Mouse (Mus musculus): ENCODE measurements around the gene Agmo. TPM values are rescaled to one million over a fixed set of nuclear protein-coding genes. Genes with fewer than 3 reads are reported as not detected.

Agmo gene
- 1 to 10 TPM; 2.2 to 3.1 TPM for total RNA-seq (2021)
- long read RNA-seq, experiment 1, transcript Agmo-201 (13 exons, 2,423 nt) = major isoform, 6 of 7 reads
- long read RNA-seq, experiment 1, partial matches to known transcripts = 0 of 7 reads
- long read RNA-seq, experiment 1, other reads (novel, unspliced or antisense) = 1 of 7 reads
- long read RNA-seq, experiment 2, partial matches to known transcripts = 0 of 3 reads
- long read RNA-seq, experiment 2, other reads (novel, unspliced or antisense) = 0 of 3 reads

DNA sequence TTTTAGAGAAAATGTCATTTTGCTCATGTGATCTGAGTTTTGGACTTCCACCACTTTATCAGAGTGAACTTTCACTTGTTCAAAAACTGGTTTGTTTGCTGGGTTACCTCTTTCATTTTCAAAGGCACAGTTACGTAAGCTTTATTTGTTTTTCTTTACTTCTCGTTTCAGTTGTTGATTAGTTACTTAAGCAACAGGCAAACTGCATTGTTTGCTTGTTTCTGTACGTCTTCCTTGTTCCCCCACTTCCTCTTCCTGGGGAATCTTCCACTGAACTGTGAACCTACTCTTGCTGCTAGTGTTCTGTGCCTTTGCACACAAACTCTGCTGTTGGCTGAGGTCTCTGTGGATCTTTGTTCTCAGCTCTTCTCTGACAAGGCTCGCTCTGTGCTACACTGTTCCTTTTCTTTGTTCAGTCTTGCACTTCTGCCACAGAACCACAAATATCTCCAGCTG is at the start of gene Agmo:
TSS of gene Agmo (plus strand) at position 76 of the 456 bp plus-strand sequence.
- peak in 1 of 2 experiments; percentile 14 for DNase-seq (ENCODE audit: low spot score in 2 of 2)

DNA sequence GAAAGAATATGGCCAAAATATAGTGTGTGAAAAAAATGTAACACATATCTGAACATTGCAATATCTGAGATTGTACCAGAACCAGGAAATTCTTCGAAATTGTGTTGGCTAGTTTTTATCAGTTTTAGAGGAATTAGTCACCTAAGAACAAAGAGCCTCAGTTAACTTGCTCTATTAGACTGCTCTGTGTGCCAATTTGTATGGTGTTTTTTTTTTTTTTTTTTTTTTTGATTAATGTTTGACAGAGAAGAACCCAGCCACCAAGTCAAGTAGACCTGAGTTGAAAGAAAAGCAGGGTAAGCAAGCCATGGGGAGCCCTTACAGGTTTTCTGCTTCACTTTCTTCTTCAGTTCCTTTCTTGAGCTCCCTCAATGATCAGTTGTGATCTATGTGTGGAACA is 10.3 kb upstream of the Agmo start:
- DNase-seq (ENCODE audit: low spot score in 2 of 2) = no peak

DNA sequence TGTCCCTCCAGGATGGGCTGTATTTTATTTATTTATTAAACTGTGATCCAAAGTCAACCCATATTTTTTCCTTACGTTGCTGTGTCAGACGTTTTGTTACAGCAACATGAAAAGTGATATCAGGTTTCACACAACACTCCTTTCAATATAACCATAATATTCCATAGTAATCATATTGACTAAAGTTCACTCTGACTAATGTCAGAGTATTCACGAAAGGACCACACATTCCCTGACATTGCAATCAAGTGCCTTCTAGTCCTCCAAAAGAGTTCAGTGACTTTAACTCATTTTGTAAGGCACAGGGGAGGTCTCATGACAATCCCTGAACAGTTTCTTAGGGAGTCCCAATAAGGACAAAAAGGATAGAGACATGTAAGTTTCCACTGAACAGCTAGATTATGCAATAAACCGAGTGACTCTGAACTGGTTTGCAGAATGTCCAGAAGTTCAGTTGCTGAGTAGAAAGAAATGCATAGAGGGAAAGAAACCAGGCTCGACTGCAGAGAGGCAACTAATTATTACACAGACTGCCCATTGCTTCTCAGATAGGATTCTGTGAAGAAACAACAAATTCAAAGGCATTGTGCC is 371 bp upstream of the Agmo start:
- no peak for DNase-seq (ENCODE audit: low spot score in 2 of 2)

DNA sequence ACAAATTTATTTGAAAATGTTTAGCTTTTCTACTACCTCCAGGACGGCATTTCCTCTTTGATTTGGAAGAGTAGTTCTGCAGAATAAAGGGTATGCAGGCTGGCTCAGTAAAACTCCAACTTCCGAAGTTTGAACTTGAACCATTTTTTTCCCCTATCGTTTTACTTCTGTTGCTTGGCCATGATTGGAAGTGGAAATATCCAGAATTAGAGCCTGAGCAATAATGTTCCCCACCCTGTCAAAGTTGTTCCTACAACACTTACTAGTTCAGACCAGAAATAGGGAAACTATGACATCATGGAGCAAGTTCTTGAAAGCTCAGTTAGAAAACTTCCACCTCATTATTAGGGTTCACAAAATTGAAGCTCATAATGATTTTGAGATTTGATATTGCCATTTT is 1.0 kb downstream of the Agmo start:
- no peak for DNase-seq (ENCODE audit: low spot score in 2 of 2)

DNA sequence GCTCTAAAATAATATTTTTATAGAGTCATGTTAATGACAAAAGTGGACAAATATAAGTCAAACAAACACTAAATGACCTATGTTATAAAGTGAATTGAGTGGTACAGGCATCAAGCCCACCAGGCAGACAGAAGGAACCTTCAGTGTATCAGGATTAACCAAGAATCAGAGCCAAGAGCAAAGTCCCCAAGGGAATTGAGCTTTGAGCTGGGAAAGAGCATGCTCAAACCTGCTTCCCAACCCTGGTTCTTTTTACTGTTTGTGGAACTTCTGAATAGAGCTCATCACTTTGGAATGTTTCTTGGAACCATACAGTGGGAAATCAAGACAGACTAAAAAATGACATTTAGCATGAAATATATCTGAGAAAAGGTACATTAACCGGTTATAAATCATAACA is 3.4 kb downstream of the Agmo start:
- DNase-seq (ENCODE audit: low spot score in 2 of 2) = no peak

DNA sequence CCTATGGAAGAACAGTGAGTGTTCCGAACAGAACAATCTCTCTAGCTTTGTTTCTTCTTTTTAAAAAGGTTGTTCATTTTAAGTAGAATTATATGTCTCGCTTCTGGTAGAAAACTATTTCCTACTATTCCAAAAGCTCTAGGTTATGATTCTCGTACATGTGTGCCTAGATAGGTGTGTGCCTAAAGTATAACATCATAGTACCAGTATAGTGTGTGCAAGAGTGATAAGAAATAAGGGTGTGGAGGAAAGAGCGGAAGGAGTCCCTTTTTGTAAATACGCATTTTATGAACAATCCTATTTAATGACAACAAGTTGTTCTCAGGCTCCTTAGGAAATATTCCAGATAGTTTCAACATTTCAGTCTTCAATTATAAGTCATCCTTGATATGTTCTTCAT is 10.2 kb downstream of the Agmo start:
- no peak for DNase-seq (ENCODE audit: low spot score in 2 of 2)

DNA sequence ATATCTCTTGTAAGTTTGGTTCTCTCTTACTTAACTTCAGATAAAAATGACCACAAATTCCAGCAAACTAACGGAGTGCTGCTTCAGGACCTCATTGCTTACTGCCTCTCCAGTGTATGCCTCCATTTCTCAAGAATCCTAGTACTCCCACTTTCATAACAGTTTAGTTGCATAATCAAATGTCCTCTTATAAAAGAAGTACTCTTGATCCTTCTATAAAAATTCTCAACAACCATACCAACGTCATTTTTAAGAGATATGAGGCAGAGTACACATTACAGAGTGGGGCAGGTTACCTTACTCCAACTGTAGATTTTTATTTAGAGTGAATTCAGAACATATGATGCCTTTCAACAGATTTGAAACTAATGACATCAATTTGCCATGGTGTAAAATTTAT is 15.7 kb downstream of the Agmo start:
- DNase-seq (ENCODE audit: low spot score in 2 of 2) = no peak

DNA sequence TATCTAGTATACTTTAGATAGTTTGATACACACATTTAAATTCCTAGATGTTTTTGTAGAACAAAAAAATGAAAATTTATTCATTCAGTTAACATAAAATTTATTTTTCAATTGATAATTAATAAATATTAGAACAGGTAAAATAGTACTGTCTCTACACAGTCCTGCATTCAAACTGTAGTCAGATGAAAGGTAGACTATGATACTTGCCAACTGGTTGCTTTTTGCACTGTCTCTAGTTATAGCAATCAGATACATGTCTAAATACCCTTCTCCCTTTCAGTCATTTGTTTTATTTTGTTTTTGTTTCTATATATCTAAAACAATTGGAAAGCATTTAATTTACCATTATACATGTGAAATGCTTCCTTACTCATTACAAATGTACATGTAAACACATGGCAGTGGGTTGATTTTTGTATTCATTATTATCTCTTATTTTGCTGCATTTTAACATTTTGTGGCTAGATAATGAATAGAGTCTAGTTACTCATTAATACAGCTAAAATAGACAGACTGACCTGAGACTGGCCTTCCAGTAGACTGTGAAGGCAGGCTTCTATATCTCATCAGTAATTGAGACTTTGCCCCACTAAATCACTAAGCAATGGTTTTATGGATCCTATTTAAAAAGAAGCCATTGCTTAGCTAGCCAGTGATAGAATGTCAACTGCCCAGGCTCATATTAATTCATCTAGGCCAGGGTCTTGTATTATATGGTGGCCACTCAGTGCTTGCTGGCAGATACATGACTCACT is 18.5 kb downstream of the Agmo start:
- DNase-seq (ENCODE audit: low spot score in 2 of 2) = no peak

DNA sequence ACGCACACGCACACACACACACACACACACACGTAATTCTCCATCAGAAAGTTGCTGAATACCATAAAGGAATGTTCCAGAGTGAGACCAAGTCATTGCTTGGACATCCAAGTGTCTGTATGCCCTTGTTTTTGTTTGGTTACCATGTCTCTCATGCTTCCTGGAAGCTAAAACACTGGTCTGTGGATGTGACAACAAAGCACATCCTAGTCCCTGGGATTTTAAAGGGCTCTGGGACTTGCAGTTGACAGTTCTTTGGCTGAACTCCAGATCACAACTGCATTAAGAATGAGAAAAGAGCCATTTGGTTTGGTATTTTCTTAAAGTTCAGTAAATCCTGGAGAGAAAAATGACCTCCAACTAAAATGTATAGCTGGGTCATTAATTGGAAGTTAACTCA is 22.2 kb downstream of the Agmo start:
- no peak for DNase-seq (ENCODE audit: low spot score in 2 of 2)

DNA sequence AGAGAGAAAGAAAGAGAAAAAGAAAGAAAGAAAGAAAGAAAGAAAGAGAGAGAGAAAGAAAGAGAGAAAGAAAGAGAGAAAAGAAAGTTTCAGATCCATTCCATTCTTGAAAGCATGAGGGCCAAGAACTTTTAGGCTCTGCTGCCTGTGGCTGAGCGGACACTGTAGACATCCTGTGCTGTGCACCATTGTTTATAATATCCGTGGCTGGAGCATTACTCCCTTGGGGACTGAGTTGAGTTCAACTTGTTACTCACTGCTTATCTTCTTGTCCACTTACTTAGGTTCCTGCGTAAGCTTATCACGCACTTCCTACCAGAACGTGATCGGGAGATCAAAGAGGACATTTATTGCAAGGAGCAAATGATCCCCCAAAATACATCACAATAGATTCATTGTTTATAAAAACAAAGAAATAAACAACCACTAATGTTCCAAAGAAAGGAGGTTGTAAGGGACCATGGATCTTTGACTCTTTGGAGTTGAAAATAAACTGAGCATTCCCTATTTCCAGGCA is 27.3 kb downstream of the Agmo start:
- no peak for DNase-seq (ENCODE audit: low spot score in 2 of 2)

DNA sequence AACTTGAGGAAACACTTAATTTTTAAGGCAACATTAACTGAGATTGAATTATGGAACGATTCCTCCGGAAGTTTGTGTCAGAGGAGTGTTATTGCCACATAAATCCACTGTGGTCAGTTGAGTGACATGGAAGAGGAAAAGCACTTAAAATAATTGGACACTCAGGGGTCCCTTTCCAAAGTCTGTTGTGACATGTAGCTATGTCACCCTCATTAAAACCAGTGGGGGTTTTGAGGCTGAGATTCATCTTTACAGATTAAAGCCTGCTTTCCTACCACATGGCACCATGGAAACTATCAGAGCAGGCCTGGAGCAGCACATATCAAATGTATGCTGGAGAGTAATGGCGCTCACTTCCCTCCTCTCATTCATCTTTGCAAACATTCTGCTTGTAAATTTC is 31.2 kb downstream of the Agmo start:
- no peak for DNase-seq (ENCODE audit: low spot score in 2 of 2)

DNA sequence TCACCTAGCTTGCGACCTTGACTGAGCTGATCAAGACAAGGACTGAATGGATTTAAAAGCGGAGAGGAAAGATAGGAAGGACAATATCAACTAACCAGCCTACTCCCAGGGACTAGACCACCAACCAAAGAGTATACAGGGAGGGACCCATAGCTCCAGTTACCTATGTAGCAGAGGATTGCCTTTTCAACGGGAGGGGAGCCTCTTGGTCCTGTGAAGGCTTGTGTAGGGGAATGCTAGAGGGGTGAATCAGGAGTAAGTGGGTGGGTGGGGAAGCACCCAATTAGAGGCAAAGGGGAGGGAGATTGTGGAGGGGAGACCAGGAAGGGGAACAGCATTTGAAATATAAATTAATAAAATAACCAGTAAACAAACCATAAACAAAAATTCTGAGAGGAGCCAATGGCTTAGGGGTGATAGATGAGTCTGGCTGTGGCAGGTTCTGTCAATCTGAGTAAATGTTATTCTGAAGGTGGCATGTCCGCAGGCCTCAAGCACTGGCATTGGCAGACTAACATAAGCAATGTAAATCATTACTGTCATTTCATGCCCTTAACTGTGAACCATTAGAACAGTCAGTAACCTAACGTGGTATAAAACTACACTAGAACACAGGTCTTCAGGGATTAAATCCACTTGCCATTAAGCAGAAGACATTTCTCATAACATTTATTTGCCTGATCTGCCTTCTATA is 32.7 kb downstream of the Agmo start:
- DNase-seq (ENCODE audit: low spot score in 2 of 2) = no peak

DNA sequence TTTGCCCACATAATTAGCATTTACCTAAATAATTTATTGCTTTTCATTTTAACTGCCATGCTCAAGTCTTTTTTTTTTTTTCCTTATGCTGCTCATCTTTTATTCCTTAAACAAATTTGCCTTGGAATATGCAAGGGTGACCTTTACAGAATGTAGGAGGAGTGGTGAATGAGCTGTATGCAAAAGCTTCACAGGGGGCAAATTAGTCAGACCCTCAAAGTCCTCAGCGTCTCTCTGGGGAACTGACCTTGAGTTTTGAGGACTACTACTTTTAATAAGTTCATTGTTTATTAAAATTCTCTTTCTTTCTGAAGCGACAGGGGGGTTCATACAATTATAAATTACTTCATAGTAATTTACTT is 33.2 kb downstream of the Agmo start:
- no peak for DNase-seq (ENCODE audit: low spot score in 2 of 2)

DNA sequence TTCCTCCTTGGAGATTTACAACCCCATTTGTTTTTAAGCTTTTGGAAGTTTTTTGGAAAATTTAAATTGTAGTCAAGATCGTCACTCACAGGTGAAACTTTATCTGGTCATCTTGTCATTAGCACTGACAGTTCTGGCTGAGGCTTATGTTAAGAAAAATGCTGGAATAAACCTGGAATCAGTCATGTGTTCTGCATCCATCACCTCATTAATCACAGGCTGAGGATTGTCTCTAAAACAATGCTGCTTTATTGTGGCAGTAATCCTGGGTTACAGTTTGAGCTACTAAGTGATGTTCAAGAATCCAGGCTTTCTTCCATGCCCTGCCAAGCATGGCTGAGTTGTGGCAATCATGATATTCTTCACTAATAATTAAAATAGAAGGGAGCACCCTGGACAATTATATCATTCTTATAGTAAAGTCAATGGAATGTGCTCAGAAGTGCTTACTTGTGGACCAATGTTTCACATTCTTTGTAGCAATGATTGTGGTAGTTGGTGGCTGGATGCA is 65.6 kb downstream of the Agmo start:
- no peak for DNase-seq (ENCODE audit: low spot score in 2 of 2)

DNA sequence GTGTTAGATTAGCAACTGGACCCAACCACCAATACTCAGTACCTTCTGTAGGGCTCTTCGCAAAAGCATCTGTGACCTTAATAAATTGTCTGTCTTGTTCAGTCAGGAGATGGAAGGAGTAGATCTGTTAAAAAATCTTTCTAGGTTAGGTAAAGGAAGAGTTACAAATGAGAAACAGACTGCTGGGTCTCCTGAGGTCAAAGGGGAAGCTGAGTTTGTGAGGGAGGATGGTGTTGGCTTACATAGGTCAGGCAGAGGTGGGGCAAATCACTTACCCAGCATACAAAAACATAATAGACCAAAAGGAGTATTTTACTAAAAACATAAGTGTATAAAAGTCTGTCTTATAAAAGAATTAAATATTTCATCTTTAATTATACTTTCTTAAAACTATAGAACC is 69.3 kb downstream of the Agmo start:
- DNase-seq (ENCODE audit: low spot score in 2 of 2) = no peak

DNA sequence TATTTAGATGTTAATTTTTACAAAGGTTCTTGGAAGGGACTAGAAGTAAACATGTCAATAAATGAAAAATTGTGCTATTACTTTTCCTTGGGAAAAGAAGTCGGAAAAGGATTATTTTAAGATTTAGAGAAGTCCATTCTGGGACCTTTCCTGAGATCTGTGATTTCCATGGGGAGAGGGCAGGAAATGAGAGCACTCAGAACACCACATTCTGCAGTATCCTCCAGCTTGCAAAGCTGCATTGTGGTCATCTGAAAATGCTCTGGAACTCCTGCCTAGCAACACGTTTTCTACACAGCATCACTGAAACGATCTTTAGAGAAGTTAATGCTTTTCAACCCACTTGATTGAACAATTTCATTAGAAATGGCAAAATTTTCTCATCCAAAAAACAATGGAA is 81.4 kb downstream of the Agmo start:
- no peak for DNase-seq (ENCODE audit: low spot score in 2 of 2)

DNA sequence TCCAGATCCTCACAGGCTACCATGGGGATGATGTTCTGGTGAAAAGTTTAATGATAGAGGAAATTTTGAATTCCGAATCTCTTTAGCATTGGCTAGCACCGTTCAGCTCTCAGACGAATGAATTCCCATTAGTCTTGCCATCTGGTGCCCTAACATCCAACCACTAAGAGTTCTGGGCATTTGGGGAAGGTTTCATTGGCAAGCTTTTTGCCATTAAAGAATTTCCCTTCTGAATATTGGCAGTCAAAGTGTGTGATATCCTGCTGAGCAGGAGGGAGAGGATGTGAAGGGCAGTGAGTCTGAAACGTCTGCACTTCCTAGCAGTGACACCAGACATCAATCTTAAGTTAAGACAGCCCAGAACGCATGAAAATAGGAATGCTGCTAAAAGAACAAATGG is 93.5 kb downstream of the Agmo start:
- DNase-seq (ENCODE audit: low spot score in 2 of 2) = no peak

DNA sequence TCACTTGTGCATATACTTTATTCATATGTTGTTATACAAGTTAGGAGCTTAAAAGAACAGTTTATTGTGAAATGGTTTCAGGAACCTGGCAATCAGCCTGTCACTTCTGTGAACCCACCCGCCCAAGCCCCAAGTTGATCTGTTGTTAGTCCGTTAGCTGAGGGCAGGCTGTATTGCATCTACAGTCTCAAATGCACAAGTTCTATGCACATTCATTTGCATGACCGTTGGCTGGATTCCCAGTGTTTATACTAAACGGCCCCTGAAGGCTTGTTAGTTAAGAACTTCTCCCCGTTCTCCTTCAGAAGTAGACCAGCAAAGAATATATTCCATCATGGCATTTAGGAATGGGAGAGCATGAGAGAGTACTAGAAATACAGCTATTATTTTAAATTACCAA is 102.8 kb downstream of the Agmo start:
- DNase-seq (ENCODE audit: low spot score in 2 of 2) = no peak

DNA sequence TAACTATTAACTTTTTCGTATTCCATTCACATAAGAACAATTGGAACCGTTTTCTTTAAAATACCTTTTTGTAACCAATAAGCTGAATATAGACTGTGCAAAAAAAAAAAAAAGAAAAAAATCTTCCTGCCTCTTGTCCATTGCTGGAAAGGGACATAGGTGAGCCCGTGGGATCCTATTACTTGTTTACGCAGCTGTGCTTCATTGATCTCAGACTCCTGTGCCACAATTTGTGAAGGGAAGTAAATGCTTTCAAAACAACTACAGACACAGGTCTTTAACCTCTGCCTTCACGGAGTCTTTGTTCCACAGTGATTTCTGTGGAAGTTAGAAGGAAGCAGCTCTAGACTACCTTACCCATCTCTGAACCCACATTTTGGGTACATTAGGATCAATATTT is 104.3 kb downstream of the Agmo start:
- no peak for DNase-seq (ENCODE audit: low spot score in 2 of 2)

DNA sequence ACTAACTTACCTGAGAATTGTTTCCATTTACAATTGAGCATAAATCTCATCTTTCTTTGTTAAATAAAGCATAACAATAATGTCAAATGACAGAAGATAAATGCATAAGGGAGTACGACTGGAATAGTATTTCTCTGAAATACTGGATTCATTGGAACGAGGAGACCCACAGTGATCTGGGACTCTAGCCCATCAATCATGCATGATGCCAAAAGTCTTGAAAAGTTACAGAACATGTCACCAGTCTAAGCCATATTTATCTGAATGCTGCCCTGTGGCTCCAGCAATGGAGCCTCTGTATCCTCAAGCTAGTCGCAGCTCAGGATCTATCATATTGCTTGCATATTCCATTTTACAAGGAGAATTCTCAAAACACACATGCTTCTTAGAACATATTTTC is 150.9 kb downstream of the Agmo start:
- no peak for DNase-seq (ENCODE audit: low spot score in 2 of 2)

DNA sequence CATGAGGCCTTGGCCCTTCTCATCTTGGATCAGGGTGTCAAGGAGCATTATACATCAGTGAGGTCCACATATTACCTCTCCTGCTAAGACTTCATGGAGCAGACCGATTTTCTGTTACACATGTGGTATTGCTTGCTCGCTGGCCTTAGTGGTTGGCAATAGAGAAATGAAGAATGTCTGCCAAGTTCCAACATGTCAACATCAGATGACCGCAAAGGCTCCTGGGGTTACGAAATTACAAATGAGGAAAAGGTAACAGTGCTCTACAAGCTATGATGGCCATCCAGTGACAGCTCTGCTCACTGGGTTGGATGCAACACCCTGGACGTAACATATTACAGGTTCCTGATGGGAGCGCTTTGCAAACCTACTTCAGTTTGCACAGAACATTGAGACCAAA is 161.1 kb downstream of the Agmo start:
- no peak for DNase-seq (ENCODE audit: low spot score in 2 of 2)

DNA sequence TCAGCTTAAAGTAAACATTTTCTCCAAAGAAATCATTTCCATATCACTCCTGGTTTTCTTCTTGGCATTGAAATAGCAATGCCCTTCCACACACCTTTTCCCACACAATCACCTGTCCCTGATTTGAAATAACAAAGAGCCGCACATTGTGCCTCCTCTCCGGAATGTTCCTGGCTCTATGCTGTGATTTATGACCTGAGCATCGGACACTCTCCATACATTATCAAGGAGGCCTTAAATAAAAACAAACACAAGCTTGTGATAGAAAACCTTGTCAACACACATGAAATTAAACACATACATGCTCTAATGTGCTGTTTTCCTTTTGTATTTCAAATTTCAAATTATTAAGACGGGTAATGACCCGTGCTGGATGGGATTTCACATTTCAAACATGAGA is 184.9 kb downstream of the Agmo start:
- no peak for DNase-seq (ENCODE audit: low spot score in 2 of 2)
